Mouse (Mus musculus) layer of hippocampus, postnatal 14 days (tissue): ENCODE measurements around the gene Phf21a. TPM values are rescaled to one million over a fixed set of nuclear protein-coding genes. Genes with fewer than 3 reads are reported as not detected.
"Not testable (repeated sequence)": the region's sequence is repeated elsewhere in the genome, so short reads cannot be mapped to it uniquely, and the experiment has no call there.

ENCODE experiments used
- DNase-seq, 2 experiments: peaks; one replicate each; pipeline ENCODE4 v3.0.0; 2021 to 2022; ENCODE audit warnings: low spot score in 2 of 2, mixed read lengths in 1 of 2
- microRNA-seq, 2 experiments: library from miRNA; unstranded; fragments of <30 nt; microRNA quantifications; one replicate each; pipeline ENCODE4 v1.2.0; 2021
- total RNA-seq, 2 experiments: library from RNA; stranded (reverse); gene quantifications; 2 replicates each; pipeline ENCODE4 v1.2.3; 2021

Gene Phf21a
- total RNA-seq, 2 experiments from 2014 or later, result 81.7 to 90.1 TPM

DNA sequence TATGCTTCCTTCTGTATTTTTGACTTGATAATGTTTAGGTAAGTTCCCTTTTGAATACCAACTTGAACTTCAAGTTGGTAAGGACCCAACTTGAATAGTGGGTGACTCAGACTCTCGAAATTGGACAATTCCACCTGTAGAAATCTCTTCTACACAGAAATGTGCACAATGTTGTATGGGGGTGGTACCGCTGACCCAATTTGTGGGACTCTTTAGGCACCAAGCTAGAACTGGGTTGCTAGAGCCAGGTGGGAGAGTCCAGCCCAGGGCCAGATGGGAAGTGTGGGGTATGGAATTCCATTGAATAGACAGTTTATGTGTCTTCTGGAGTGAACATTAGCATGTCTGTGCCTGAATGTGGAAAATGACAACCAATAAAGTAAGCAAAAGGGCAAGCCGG lies 302.6 kb downstream of the Phf21a start:
- no peak for DNase-seq

DNA sequence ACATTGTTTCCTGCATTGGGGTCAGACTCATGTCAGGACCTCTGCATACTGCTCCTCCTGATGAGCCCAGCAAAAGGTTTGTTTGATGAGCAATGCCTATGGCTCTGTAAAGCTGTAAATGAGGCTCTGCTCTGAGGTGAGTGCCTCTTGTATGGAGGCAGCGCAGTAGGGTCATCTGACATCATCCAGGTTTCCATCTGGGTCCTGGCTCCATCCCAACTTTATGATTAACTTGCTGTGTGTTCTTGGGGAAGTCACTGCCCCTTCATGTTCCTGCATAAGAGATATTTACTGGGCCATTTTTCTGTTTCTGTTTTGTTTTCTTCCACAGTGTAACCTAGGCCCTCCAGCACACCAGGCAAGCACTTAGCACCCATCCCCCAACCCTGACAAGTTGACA lies 304.5 kb downstream of the Phf21a start:
- no peak for DNase-seq

DNA sequence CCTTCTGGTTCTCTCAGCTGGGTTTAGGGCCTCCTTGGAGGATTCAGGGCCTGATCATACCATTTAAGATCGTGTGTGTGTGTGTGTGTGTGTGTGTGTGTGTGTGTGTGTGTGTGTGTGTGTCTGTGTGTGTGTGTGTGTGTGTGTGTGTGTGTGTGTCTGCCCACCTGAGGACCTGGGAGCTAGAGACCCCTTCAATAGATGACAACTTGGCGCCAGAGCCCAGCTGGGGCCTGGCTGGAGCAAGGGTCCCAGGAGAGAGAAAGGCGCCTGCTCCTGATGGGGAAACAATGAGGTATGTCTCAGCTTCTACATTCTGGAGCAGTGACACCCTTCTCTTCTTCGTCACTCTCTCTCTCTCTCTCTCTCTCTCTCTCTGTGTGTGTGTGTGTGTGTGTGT lies 307.0 kb downstream of the Phf21a start:
- not testable (repeated sequence) for DNase-seq

DNA sequence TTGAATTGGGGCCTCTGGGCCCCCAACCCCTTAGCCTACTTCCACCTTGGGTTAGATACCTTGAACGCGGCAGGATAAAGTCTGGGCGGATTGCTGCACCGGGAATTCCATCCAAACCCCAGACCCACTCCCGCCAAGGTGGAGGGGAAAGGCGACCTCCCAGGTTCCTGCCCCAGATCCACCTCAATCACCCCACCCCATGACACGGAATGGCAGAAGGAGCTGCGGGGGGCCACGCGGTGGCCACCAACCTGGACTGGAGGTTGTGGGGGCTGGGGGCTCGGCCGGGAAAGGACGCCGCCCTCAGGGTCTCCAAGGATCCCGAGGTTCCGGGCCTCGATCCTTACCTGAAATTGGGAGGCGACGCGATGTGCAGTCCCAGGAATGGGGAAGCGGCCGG lies 307.8 kb downstream of the Phf21a start:
- DNase-seq, result no peak

DNA sequence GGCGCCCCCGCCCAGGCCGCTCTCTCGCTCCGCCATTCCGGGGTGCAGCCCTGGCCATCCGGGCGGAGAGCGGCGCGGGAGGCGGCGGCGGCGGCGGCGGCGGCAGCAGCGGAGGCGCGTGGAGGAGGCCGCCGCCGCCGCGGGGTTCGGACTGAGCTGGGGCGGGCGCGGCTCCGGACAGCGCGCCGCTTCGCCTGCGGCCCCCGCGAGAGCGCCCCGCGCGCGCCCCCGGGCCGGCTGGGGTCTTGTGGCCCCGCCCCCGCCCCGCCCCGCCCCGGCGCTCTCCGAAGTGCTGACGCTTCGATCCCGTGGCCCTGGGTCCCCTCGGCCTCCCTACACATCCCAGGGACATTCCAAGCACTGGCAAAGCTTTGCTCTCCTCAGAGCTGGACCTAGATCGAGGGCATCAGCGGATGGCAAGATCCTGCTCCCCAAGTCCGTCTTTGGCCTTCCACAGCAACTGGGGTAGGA lies 308.2 kb downstream of the Phf21a start, which contains the start of gene Mapk8ip1:
TSS of gene Mapk8ip1 (minus strand) at position 173 of the 471 bp plus-strand sequence.
- DNase-seq, result no peak

DNA sequence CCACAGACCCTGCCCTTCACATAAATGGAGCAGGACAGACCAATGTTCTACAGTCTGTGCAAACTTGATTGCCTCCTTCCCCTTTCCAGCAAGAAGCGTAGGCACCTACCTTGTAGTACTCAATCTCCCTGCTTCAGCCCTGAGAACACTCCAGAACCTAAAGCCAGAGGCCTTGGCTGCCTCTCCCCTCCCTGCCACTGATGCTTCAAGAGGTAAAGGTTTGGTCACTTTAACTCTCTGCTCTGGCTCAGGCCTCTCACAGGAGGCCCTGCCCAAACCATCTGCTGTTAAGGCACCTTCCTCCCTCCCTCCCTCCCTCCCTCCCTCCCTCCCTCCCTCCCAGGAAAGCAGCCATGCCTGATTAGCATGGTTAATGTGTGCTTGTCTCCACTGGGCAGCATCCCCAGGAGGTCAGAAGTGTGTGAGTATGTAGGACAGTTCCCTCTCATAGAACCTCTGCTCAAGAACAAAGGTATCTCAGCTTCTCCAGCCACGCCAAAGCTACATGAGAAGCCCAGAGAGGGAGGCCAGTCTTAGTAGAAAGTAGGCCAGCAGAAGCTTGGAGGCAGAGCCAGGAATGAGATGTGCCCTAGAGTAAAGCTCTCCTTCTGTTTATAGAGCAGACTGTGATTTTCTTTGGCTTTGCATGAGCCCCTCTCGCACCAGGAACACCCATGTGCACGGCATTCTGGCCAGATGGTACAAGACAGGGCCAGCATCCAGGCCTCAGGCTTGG lies 309.8 kb downstream of the Phf21a start:
- no peak for DNase-seq

DNA sequence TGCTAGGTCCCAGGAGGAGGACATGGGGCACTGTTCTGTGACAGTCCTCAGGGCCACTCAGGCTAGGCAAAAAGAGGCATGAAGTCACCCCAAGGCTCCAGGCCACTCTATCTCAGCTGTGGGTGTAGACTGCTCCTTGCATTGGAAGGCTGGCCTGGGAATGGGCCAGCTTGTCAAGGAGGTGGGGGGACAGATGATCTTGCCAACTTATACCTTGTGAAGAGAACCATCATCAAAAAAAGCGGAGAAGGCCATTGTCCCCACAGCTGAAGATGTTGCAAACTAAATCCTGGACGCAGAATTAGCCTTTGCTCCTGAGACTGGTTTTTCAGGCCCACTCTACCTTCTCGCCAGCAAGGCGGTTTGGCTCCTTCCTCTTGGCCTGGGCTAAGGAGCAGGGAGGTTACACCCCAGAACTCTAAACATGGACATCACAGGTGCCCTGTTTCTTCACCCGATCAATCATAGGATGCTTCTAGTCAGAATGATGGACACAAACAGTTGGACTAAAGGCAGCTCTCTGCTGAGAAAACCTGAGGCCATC lies 310.9 kb downstream of the Phf21a start:
- DNase-seq, result no peak

DNA sequence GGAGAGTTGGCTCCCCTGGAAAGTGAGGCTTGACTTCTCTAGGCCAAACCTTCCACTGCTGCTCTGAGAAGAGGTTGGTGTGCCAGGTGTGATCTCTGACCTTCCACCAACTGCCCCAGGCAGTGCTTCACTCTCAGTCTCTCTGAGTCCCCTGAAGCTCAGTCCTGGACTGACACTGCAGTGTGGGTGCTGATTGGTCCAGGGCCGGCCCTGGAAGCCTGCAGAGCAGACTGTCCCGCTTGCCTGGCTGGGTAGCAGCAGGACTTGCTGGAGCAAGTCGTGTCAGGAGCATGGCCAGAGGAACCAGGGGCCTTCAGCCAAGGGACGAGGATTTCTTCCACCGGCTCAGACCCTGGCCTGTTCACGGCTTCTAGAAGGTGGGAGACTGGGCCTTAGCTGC lies 311.8 kb downstream of the Phf21a start:
- no peak for DNase-seq

DNA sequence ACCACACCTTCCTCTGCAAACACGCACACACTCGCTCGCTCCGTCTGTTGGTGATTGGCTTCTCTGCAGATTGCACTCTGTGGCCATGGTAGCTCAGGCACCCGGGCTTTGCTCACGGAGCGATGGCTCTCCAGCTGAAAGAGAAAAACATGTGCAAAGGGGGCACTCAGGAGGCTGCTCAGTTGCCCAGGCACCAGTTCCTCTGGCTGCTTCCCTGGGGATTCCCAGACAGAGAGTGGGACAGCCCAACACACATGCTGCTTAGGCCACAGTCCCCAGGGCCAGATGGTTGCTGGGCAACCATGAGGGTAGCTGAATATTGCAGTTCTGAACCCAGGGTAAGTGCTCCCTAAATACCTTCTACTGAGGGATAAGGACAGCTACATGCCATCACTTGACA lies 312.8 kb downstream of the Phf21a start:
- DNase-seq, result no peak

DNA sequence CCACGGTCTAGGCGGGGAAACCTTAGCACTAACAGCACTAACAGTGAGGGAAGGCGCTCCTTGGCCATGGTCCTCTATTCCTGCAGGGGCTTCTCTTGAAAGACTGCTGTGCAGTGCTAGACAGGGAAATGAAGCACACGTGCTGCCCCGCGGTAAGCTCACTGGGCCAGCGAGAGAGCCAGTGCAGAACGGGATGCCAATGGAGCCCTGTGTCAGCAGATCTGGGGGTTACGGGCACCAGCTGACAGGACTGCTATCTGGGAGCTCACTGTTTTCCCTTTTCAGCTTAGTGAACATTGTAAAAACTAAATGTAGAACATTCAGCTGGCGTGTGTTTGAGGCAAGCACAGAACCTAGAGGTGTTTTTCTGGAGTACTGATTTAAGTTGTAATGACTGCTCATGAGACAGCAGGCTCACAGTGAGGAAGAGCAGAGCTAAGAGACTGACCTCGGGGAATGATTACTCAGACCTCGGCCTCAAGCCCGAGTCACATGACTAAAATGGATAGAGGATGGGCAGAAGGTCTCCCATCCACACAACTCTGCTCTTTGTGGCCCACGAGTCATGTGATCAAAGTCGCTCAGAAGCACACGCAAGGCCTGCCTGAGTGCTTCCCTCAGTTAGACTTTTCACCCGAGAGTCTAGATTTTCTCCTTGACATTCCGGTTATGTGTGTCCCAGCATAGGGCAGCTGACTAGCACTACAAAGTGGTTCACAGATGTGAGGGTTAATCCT lies 315.6 kb downstream of the Phf21a start:
- DNase-seq, result no peak

DNA sequence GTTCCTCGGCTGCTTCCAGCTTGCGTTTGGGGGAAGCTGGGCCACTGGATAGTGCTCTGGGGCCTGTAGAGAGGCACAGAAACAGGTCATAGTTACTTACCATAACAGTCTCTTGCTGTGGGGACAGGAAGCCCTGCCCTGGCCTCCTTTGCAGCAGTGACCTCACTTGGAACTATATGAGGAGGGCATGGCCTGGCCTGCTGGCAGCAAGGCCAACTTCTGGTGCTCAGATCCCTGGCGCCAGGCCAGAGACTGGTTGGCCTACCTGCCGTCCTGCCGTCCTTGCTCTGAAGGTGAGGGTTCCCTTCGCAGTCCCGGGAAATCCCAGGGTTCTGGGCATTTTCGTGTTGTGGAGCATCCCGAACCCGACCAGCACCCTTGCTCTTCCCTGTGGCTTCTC lies 318.8 kb downstream of the Phf21a start:
- no peak for DNase-seq

Small RNA genes within 50 kb of the gene (microRNA-seq; reads per million reads assigned to microRNA genes)
- gene Mir1955, result 9.0 to 9.3 reads per million in 2 experiments
- 5.4 to 6.6 reads per million in 2 experiments for gene Mir7000

Other genes with a start within 250 kb of the Phf21a start
- gene Chrm4, start 165.9 kb upstream of the Phf21a start, total RNA-seq, result 10 to 100 TPM; 15.1 to 21.2 TPM
- gene Mdk, start 160.8 kb upstream of the Phf21a start, total RNA-seq, result 10 to 100 TPM; 39.5 to 40.9 TPM
- gene Gm9821, start 147.4 kb upstream of the Phf21a start, total RNA-seq, result not detected
- 100 to 1,000 TPM; 391 to 416 TPM for gene Dgkz, start 117.3 kb upstream of the Phf21a start, total RNA-seq
- 1 to 10 TPM; 5.9 to 8.0 TPM for gene Creb3l1, start 68.6 kb upstream of the Phf21a start, total RNA-seq